Mouse (Mus musculus) spleen, adult 2 months (tissue): ENCODE data around the gene Fa2h.

Experiments
- CTCF ChIP-seq: fragments of 200-500 bp; IDR thresholded peaks from 2 replicates; pipeline ENCODE4 v1.5.1; 2011; ENCODE audit warnings: mild to moderate bottlenecking, inconsistent platforms; ENCODE audit not compliant: insufficient read depth, insufficient read length, insufficient replicate concordance; ENCODE audit errors: extremely low read depth
- POLR2A ChIP-seq: fragments of 200-500 bp; IDR thresholded peaks from 2 replicates; pipeline ENCODE4 v1.6.1; 2011; ENCODE audit warnings: low read depth, low read length, inconsistent platforms

DNA sequence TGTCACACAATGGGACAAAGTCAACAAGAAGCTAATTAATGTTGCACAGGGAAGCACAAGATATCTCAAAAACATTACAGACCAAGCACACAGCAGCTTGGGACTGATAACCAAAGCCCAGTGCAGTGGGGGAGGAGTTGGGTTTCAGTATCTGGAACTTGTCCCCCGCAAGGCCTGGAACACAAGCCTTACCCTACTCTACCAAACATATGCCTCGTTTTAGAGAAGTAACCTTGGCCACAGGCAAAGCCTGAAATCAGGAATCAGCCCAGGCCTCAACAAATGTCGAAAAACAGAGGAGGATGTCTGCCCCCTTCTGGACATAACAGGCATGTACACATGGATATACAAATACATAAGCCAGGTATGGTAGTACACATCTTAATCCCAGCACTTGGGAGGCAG, 80.9 kb downstream of the Fa2h start:
- TF ChIP-seq CTCF: no peak
- TF ChIP-seq POLR2A: no peak
